Mouse (Mus musculus) erythroblast, embryonic 14.5 days (primary cell): Measurements from ENCODE around the gene Prrt2.

Experiments used
- GATA1 ChIP-seq: IDR thresholded peaks from 2 replicates; pipeline ENCODE4 v1.6.1; 2012; ENCODE audit warnings: low read length, inconsistent platforms, mixed read lengths
- TAL1 ChIP-seq: IDR thresholded peaks from 3 replicates; pipeline ENCODE4 v1.6.1; 2012; ENCODE audit warnings: low read length, inconsistent platforms, mixed read lengths

DNA sequence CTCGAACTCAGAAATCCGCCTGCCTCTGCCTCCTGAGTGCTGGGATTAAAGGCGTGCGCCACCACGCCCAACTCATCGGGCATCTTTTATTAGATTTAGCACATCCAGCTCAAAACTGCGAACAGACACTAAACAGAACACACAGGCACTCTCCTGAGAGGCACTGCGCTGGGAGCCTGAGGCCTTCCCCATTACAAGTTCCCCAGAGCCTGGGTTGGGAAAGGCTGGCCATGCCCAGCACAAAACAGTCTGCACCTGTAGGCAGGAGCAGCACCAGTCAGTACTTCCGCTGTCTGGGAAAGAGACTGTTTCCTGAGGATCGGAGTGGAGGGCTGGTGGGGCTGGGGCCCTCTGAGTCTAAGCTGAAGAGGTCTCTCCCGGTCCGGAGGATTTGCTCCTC, 6.0 kb downstream of the Prrt2 start:
- no peak for TF ChIP-seq TAL1
- no peak for TF ChIP-seq GATA1
